Mouse (Mus musculus) layer of hippocampus, adult 11-12 months (tissue): ENCODE measurements at regions not wholly inside any gene's neighbourhood (a gene's known extent, or its start where the extent isn't known, plus 50 kb on each side); places are given as distances from the start of the nearest gene placed in this dataset.
A peak's percentile ranks its signal among the peaks of the same experiment; 100 is the strongest.

Source experiments
- DNase-seq: peaks from one replicate; pipeline ENCODE4 v3.0.0; 2022; ENCODE audit warnings: low spot score

DNA sequence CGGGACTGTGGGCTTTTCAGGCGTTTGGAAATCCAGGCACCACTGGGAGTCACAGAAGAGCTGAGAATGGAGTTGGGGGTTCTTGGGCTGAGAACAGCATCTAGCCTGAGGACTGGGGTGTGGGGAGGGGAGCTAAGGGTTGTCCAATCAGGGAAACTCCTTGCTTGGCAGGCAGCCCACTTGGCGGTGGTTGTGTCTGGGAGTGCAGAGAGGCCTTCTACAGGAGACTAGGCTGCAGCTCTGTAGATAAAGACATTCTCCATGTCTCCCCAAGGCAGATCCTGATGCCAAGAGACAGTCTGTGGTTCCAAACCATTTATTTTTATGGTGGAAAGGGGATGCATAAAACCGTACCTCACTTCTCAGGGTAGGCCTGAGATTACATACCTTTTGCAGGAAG lies 774.6 kb downstream of the Brinp1 start:
- no peak for DNase-seq

DNA sequence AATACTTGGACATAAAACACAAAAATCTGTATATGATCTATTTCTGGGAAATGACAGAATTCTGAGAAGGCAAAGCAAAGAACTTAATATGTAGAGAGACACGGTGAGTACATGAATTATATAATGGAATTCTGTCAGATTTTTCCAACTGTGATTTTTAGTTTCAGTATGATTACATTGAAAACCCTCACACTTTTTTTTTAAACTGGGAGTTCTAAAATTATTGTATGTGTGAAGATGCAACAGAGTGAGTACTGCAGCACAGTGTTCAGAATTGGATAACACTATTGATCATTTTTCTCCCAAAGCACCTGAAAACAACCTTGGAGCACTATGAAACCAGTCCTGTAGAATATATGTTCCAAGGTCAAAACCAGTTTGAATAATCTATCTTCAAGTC lies 797.7 kb downstream of the Brinp1 start:
- no peak for DNase-seq

DNA sequence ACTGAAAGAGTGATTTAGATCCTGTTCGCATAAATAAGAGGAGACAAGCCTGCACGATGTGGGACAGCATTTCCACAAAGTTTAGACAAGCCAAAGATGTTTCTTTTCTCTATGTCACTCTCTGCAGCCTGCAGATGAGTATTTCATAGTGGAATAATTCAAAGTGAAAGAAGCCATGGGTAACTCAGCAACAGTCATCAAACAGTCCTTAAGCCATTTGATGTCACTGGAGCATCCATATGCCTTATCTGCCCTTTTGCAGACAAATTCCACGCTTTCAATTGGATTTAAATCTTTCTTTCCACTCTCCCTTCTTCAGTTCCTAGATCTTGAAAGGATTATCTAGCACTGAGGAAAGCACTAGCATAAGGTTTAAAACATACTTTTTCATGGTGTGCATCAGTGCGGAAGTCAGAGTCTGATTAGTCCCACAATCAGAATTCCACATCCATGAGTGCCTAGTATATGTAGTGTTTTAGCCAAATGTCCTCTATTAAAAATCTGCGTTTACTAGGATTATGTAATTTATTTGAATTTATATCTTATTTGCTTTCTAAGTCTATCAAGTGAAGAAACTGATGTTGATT lies 805.6 kb downstream of the Brinp1 start:
- no peak for DNase-seq

DNA sequence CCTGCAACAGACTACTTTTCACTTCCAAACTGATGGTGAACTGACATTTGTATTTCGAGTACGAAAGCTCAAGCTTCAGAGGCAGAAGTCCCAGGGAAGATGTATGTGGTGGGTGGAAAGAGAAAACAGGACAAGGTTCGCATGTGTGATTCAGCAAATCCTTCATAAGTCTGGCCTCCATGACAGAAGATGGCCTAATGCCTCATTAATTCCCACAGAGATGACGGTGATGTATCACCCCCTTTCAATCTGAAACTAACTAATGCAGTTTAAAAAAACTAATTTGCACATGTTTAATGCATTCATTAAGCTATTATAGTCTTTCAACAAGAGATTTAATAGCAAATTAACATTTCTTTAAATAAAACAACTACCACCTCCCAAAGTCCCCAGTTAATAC lies 826.1 kb downstream of the Brinp1 start:
- no peak for DNase-seq

DNA sequence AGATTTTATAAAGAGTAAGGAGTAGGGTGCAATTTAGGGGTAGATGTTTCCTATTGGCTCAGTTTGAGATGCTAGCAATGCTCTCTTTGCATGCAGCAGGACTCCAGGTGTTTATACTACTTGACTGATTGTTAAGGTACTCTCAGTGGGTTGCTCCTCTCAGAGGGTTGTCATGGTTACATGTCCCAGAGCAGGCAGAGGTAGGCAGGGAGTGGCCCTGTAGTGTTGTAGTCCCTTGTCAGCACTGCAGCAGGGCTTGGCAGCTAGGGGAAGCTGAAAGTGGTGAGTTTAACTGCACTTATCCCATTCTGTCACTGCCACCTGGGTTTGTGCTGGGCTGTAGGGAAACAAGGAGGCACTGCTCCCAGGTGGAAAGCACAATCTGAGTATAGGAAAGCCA lies 839.7 kb downstream of the Brinp1 start:
- DNase-seq, result no peak

DNA sequence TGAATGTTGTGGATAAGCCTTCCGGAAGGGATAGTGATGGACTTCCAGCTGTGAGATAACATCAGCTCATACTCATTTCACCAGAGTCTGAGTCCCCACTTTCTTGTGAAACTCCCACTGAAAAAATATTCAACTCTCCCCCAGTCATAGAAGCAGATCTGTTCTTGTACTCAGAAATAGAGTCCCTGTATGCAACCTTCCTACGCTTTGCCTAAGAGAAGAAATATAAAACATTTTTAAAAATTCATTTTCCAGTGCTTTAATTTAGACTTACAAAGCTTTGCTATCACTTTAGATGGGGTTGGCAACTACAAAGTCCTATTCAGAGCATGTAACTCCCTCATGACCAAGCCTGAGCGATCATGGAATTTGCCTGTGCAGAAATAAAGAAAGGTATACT lies 868.9 kb downstream of the Brinp1 start:
- DNase-seq, result no peak

DNA sequence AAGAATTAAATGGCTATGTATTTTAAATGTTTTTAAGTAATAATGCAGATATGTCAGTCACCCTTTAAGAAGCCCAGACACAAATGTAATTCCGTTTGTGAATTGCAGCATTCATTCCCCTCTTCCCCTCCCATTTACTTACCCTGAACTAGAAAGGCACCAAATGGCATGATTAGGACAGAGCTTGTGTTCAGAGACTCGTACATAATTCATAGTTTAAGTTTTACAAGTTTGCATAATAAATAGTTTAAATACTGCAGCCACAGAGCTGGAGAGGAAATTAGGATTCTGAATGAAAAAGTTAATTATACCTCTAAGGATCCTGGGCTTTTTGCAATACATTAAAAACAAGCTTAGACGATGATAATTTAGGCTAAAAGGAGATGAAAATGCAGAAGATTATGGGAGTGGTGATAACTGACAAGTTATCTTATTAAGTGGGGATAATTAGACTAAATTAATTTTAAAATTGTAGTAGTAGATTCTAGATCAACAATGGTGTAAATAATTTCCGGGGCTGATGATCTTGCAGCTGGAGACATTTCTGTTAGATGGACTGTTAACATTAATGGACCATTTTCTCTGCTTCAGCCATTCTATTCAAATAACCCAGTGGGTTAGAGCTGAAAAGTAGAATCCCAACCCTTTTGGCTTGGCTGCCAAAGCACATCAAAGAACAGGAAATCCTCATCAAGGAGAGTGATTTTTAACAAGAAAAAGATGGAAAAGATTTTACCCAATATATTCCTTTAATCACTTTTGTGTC lies 897.2 kb downstream of the Brinp1 start:
- no peak for DNase-seq

DNA sequence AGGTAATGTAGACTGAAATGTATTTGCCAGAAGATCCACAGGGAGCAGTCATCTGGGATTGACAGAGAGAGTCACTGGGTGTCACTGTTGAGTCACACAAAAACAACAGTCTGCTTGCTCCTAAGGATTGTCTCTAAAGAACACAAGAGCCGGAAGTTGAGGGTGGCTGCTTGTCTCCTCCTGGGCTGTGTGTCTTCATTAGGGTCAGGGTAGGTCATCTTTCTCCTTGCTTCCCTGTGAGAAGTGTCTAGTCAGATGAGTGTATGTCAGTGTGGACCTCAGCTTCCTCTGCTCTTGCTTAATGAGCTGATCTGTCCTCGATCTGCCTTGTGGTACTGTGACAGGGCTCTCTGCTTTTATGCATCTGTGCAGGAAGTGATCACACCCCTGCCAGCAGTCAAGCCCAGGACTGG lies 931.3 kb downstream of the Brinp1 start:
- DNase-seq, result peak; percentile 66

DNA sequence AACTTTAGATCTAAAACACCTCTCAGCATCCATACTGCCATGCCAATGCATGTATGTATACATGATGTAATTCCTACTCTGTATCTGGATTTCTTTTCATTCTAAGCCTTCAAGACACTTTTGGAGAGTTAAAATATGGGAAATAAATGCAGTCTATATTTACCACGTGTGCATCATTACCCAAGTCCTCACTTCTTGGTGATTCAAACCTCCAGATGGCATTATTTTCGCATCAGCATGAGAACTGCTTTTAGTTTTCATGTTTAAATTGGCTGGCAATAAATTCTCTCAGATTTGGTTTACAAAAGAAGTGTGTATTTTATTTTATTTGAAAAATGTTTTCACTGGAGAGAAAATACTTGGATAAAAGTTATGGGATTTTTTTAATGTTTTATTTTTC lies 942.8 kb downstream of the Brinp1 start:
- DNase-seq, result peak; percentile 7

DNA sequence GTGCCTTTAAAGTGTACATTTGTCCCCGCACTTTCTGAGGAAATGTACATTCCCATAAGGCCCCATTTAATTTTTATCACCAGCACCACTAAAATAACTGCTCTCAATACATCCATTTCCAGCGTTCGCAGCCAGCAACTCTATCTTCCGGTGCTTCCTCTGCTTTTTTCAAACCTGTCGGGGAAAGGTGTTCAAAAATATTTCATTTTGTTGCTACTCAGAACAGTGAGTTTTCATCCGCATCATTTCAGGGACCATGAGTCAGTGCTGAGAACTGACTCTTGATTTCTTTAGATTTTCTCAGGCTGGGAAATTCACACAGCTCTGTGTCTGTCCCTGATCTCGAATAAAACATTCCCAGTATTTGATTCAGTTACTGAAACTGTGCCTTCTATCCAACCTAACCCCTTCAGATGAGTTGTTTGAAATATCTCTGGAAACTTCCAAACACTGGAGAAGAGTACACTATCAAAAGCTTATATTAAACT lies 959.4 kb downstream of the Brinp1 start:
- DNase-seq, result no peak

DNA sequence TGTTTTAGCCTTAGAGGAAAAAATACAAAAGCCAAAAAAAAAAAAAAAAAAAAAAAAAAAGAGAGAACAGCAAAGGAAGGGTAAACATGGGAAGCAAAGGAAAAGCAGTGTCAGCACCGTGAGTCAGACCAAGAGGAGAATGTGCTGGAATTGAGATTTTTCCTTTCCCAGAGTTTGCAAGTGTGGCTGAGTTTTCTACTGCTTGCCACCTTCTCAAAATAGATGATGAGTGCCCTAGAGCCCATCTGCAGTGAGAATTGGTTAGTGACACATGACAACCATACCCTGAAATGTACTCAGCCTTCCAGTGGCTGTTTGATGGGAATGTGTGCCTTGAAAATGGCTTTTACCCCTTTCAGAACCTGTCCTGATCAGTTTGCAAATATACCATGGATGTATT lies 990.7 kb downstream of the Brinp1 start:
- DNase-seq, result no peak

DNA sequence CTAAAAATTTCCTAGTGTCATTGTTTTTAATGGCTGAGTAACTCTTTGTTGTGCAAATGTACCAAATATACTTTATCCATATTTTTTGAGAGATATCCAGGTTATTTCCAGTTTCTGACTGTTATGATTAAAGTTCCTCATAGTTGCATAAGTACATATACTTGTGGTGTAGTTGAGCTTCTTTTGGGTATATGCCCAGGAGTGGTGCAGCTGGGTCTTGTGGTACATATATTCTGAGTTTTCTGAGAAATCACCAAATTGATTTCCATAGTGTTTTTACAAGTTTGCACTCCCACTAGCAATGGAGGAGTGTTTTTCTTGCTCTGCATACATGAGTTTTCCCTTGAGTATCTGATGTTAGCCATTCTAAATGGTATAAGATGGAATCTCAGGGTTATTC lies 1006.2 kb downstream of the Brinp1 start:
- no peak for DNase-seq

DNA sequence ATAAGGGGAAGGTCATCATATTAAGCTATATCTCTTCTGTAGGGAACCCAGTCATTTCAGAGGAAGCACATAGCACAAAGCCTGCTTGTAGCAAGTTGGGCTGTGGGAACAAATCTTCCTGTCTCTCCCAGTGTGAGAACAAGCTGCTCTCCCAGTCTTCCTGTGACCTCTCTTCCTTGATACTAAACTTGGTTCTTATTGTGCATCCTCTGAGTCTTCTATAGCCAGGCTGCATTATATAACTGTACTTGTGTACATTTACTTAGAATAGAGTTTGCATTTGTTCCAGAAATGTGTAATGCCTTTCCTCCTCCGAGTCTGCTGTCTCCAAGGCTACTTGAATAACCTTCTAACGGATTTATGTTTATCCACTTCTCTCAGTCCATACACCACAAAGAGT lies 1021.7 kb downstream of the Brinp1 start:
- DNase-seq, result no peak

DNA sequence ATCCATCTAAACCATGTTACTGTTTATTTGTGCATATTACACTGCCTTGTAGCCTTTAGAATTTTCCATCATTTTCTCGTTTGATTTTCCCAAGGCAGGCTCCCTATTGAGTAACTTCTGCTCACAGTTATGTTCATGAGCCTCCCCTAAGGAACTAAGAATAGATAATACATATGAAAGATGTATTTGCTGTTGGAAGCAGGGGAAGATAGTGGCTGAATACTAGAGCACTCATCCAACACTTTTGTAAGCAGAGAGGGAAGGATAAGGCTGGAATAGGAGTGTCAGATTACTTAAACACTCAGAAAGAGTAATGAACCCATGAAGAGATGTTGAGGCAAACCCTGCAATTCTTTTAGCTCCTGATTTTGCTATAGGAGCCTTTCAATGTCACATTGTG lies 1055.1 kb downstream of the Brinp1 start:
- no peak for DNase-seq

DNA sequence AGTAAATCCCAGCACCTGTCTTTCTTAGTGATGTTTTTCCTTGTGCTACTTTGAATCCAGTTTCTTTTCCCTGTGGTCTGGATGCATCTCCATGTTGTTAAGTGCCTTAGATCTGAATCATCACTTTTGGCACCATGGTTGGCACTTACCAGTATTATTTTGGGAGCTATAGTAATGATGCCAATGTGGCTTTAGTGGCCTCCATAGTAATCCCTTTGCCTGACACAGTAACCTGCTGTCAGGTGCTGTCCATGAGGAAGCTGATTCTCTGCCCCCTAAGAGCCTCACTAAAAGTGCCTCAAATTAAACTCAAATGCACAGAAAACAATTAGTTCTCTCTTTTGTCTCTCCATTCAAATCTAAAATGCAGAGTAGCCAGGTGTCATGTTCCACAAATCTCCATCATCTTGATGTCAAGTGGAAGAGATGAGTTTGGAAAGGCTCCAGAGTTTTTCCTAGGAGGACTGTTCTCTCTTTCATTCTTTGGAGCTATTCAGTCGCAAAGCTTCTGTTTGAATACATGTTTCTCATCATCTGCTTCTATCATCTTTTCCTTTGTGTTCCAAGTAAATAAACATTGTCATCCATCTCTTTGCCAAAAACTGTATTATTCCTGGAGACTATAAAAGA lies 1062.1 kb downstream of the Brinp1 start:
- no peak for DNase-seq

DNA sequence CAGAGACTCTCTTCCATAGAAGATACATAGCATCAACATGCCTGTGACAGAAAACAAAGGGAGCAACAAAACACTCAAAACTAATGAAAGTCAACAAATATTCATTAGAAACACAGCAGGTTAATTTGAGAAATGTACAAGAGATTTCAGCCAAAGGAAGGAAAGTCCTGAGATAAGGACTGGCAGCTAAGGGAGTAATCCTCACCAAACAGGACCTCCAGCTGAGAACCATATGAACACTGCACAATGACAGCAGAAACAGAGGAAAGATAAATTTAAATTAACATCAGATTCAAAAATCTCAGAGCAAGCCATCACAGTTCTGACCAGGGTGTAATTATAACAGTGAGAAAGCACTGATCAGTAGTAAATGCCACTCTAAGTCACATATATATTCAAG lies 1060.6 kb downstream of the Tlr4 start:
- no peak for DNase-seq

DNA sequence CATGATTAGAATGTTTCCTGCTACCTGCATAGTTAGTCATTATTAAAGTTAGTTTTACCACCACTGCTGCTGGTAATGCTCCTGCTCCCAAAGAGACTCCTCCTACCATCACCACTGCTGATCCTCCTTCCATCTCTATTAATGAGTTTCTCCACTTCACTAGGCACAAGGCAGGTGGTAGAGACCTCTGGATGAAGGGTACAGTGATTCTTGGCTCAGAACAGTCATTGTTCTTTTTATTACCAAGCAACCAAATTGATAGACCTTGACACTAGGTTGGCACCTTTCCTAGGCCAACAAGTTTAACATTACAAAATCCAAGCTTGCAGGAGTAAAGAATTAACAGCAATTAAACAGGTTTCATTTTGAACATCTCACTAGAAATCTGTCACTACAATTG lies 1057.8 kb downstream of the Tlr4 start:
- no peak for DNase-seq

DNA sequence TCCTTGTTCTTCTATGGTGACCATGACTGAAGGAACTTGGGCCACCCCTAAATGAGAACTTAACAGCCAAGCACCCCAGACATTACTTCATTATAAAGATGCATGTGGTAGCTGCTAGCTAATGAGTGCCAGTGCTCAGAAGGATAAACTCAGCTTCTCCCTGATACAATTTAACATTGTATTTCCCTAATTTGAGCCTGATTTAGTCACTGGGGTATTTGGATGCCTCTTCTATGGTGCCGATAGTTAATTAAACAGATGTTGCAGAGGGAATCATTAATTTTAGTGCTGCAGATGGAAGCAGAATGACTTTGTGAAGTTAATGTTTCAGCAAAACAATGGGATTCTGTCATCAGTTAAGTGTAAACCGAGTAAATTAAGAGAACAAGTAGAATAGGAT lies 1034.8 kb downstream of the Tlr4 start:
- no peak for DNase-seq

DNA sequence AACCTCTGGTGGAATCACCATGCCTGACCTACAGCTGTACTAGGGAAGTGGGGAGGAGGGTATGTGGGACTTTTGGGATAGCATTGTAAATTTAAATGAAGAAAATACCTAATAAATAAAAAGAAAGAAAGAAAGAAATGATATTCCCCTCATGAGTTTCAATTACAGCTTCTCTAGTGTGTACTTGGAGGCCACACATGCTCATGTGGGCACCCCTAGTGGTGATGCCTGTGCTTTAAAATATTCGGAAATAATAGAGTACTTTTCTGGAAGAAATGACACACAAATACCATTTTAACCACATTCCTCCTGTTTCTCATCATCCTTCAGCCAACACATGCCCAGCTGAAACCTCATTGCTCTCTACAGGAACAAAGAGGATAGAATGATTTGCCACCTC lies 1034.4 kb downstream of the Tlr4 start:
- no peak for DNase-seq

DNA sequence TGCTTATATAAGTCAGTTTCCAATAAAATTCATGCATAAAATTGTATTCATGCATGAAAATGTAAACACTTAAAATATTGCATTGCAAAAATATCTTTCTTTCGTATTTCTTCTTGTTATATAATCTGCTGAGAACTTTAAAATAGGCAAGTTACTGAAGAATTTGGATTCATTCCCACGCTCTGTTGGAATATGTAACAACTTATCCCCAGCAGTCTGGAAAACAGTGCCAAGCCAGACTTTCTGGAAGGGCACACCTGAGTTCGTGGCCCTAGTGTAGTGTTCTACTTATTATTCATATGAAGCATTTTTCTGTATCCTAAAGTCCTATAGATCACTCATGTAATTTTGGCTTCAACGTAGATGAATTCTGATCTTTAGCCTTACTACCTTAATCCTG lies 1025.6 kb downstream of the Tlr4 start:
- no peak for DNase-seq

DNA sequence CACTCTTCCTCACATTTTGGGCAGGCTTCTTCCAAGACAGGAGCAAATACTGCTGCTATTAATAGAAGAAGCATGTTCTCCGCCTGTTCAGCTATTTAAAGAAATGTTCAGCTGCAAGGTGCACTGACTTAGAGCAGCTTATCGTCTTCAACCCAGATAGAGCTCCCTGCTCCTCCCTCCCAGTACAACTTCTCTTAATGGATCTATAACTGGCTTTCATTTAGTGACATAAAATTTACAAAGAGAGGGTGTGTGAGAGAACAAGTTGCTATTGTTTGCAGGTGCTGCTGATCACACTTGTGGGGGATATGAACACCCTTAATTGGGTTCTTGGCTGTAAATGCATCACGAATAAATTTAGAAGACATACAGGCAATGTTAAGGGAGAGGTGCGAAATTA lies 1006.0 kb downstream of the Tlr4 start:
- no peak for DNase-seq

DNA sequence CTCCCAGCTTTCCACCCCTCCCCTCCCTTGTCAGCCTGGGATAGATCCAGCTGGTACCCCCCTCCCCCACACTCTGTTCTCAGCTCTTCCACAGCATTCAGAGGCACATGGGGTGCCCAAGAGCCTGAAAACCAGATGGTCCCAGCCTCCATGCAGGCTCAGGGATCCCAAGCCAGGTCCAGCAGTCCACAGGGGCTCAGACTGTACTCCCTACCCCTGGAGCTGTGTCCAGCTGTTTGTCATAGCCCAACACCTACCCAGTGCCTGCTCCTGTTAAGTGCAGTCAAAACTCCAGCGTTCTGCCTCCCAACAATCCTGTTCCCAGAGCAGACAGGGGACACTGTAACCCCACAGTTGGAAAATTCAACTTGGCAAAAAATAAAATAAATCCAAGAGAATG lies 998.1 kb downstream of the Tlr4 start:
- no peak for DNase-seq

DNA sequence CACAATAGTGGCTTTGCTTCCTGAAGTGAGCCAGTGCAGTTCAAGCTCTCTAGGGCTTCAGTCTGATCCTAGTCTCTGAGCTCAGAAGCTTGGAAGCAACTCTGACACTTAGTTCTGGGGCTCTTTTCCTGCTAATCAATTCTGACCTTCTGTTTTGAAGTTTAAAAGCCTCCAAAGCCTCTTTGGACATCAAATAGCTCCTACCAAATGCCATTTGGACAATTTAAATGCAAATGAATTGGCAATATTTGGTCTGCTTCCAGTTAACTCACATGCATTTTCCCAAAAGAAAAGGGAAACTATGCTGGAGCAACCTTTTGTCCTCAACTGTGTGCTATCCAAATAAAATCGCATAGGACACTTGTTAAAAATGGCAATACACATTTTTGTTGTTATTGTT lies 968.7 kb downstream of the Tlr4 start:
- no peak for DNase-seq
